Mouse (Mus musculus) c-Kit-positive CD71-positive TER-119-positive erythroid progenitor cells, embryonic 14.5 days (primary cell): ENCODE results near the gene Eefsec.

Experiments used
- DNase-seq: peaks from one replicate; pipeline ENCODE4 v3.0.0-alpha.2; 2013; ENCODE audit warnings: low spot score

The Eefsec gene

GRCm38 (mm10) chr6:88207403-88208033, 238.8 kb downstream of the Eefsec start:
- DNase-seq, result no peak
